32 mouse cellular contexts compared by ENCODE assay signal in the genomic region with DNA sequence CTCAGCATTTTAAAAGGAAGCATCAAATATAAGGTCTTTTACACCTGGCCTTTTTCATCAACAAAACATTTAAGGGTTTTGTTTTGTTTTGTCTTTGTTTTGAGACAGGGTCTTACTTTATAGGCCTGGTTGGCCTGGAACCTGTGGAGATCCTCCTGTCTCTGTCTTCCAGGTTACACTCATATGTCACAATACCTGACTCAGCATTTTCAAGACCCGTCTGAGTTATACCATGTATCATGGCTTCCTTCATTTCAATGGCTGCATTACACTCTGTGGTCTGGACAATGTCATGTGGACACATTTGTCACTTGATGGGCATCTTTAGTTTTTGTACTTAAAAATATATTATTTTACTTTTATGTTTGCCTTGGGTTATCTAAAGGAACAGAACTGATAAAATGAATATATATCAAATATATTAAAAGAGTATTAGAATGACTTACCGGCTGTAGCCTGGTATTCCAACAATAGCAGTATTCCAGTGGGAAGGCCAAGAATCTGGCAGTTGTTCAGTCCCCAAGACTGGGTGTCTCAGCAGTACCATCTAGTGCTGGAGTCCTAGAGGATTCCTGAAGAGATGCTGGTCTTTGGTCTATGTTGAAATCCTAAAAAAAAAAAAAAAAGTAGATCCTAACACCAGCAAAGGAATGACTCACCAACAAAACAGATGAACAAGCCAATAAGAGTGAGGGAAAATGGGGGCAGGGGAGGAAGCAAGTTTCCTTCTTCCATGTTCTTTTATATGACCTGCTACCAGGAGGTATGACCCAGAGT. TPM values are rescaled to one million over a fixed set of nuclear protein-coding genes. Genes with fewer than 3 reads are reported as not detected.
"Had no signal": no experiment of that assay in that cellular context is flagged by ENCODE, and none has a peak within 500 bp of the region (broad histone marks: within the 10 kb centered on the region; RNA-seq: fewer than 3 reads in every experiment).

No protein-coding gene starts in this region.

- H3K4me1 ChIP-seq: hindbrain, embryonic 13.5 days; limb, embryonic 10.5 days; limb, embryonic 12.5 days had no signal

- H3K36me3 ChIP-seq: heart, embryonic 10.5 days; heart, embryonic 15.5 days; hindbrain, embryonic 13.5 days; hindbrain, embryonic 15.5 days; kidney, embryonic 15.5 days; limb, embryonic 10.5 days; limb, embryonic 12.5 days; liver, embryonic 15.5 days had no signal

- H3K9me3 ChIP-seq: heart, embryonic 10.5 days; hindbrain, embryonic 13.5 days; hindbrain, embryonic 15.5 days; kidney, embryonic 15.5 days; limb, embryonic 10.5 days; limb, embryonic 12.5 days; liver, embryonic 15.5 days had no signal

- H3K4me3 ChIP-seq: gastrocnemius, adult 2 months; heart, embryonic 10.5 days; heart, embryonic 13.5 days; heart, embryonic 15.5 days; hindbrain, embryonic 13.5 days; hindbrain, embryonic 15.5 days; kidney, embryonic 15.5 days; layer of hippocampus, adult 2 months; left cerebral cortex, adult 2 months; limb, embryonic 10.5 days; limb, embryonic 12.5 days; liver, embryonic 13.5 days; liver, embryonic 15.5 days had no signal

- H3K27me3 ChIP-seq: heart, embryonic 13.5 days; heart, embryonic 15.5 days; hindbrain, embryonic 13.5 days; hindbrain, embryonic 15.5 days; kidney, embryonic 15.5 days; limb, embryonic 12.5 days; liver, embryonic 13.5 days; liver, embryonic 15.5 days had no signal

- H3K27ac ChIP-seq: heart, embryonic 10.5 days; heart, embryonic 13.5 days; heart, embryonic 15.5 days; hindbrain, embryonic 13.5 days; hindbrain, embryonic 15.5 days; hindbrain, postnatal 0 days; kidney, embryonic 15.5 days; left cerebral cortex, adult 2 months; limb, embryonic 10.5 days; limb, embryonic 12.5 days; liver, embryonic 13.5 days; liver, embryonic 15.5 days had no signal

- DNase-seq: gastrocnemius, adult 2 months; gastrocnemius, postnatal 10 days; gastrocnemius, postnatal 25 days; heart, adult 18-20 months; heart, postnatal 14 days; heart, postnatal 36 days; kidney, adult 11 months; kidney, adult 2 months; kidney, adult 9 months; kidney, postnatal 10 days; kidney, postnatal 25 days; kidney, postnatal 4 days; liver; liver, embryonic 13.5 days had no signal

- H3K9ac ChIP-seq: heart, embryonic 13.5 days; heart, embryonic 15.5 days; hindbrain, embryonic 13.5 days; hindbrain, embryonic 15.5 days; kidney, embryonic 15.5 days; limb, embryonic 12.5 days; liver, embryonic 13.5 days; liver, embryonic 15.5 days had no signal

- H3K4me2 ChIP-seq: heart, embryonic 13.5 days; heart, embryonic 15.5 days; hindbrain, embryonic 13.5 days; hindbrain, embryonic 15.5 days; kidney, embryonic 15.5 days; limb, embryonic 12.5 days; liver, embryonic 11.5 days; liver, embryonic 13.5 days; liver, embryonic 15.5 days had no signal

- ATAC-seq: hindbrain, postnatal 0 days; intestine, embryonic 16.5 days had no signal

RNA-seq across cellular contexts. Expression of a gene that starts 39.4 kb away (rescaled TPM):
- total RNA-seq: layer of hippocampus, postnatal 10 days; layer of hippocampus, postnatal 25 days had no signal

RNA-seq across cellular contexts. Expression of a gene that starts 50.2 kb away (rescaled TPM):
- total RNA-seq: gastrocnemius, adult 2 months; granulocyte monocyte progenitor cell, adult 5-6 weeks; heart, postnatal 36 days; layer of hippocampus, adult 2 months; layer of hippocampus, postnatal 25 days; left cerebral cortex, adult 2 months; left cerebral cortex, postnatal 36 days had no signal
